Mouse (Mus musculus) ES-E14 (cell line): ENCODE measurements at regions not wholly inside any gene's neighbourhood (a gene's known extent, or its start where the extent isn't known, plus 50 kb on each side); places are given as distances from the start of the nearest gene placed in this dataset.

Experiments used
- CHD2 ChIP-seq: IDR thresholded peaks from 2 replicates; pipeline ENCODE4 v1.6.1; 2014; ENCODE audit warnings: mild to moderate bottlenecking, low read depth, low read length, inconsistent platforms
- HCFC1 ChIP-seq: IDR thresholded peaks from 2 replicates; pipeline ENCODE4 v1.6.1; 2012; ENCODE audit warnings: low read length, inconsistent platforms, borderline replicate concordance; ENCODE audit not compliant: insufficient read depth
- MAFK ChIP-seq: IDR thresholded peaks from 2 replicates; pipeline ENCODE4 v1.6.1; 2014; ENCODE audit warnings: mild to moderate bottlenecking, low read depth, low read length, inconsistent platforms; ENCODE audit not compliant: insufficient read depth
- ZC3H11A ChIP-seq: IDR thresholded peaks from 2 replicates; pipeline ENCODE4 v1.6.1; 2012; ENCODE audit warnings: low read depth, mild to moderate bottlenecking, inconsistent platforms, low read length, borderline replicate concordance
- ZNF384 ChIP-seq: IDR thresholded peaks from 2 replicates; pipeline ENCODE4 v1.6.1; 2012; ENCODE audit warnings: low read depth, low read length, inconsistent platforms

- TF ChIP-seq ZC3H11A, result no peak
- TF ChIP-seq ZNF384, result no peak
- TF ChIP-seq HCFC1, result no peak
- TF ChIP-seq MAFK, result no peak
- TF ChIP-seq CHD2, result no peak
Observed at GRCm38 (mm10) chr19:14387796-14388195, 210.1 kb downstream of the Tle4 start.
